In genomic region chr19:55542461-55542860, GRCm38 (mm10) we compare ENCODE assay signal across 11 mouse cellular contexts.
DNase-seq lines count a peak whose midpoint lies in the region; ATAC-seq lines count a peak whose summit lies in the region.
"Had no signal": no experiment of that assay in that cellular context is flagged by ENCODE, and none has a peak within 500 bp of the region (broad histone marks: within the 10 kb centered on the region; RNA-seq: fewer than 3 reads in every experiment).

No protein-coding gene starts in this region.

- H3K4me2 ChIP-seq in midbrain, embryonic 13.5 days (replicated peaks), result no peak overlapping the region
- H3K4me2 ChIP-seq in midbrain, embryonic 14.5 days (ENCODE audit: low read length), result no peak overlapping the region
- no peak overlapping the region for H3K4me2 ChIP-seq in embryonic facial prominence, embryonic 15.5 days (replicated peaks)
- no peak overlapping the region for H3K4me2 ChIP-seq in liver, embryonic 11.5 days
- H3K4me2 ChIP-seq: forebrain, embryonic 15.5 days; hindbrain, embryonic 15.5 days; liver, embryonic 15.5 days had no signal

- peaks cover 14% of the 10 kb centered on the region for H3K4me1 ChIP-seq in midbrain, embryonic 13.5 days (replicated peaks)
- peaks cover 4% of the 10 kb centered on the region for H3K4me1 ChIP-seq in midbrain, embryonic 14.5 days (ENCODE audit: control insufficient read depth, insufficient read depth, low read length)
- H3K4me1 ChIP-seq in embryonic facial prominence, embryonic 15.5 days, result peaks cover 9% of the 10 kb centered on the region; the same call in 1 of the 2 replicates
- H3K4me1 ChIP-seq in liver, embryonic 11.5 days (replicated peaks; ENCODE audit: control insufficient read depth, insufficient read depth, low read length), result peaks cover 5% of the 10 kb centered on the region; the same call in 1 of the 2 replicates
- H3K4me1 ChIP-seq in forebrain, embryonic 10.5 days, result peaks cover 30% of the 10 kb centered on the region

- no peak for DNase-seq in midbrain, embryonic 14.5 days
- DNase-seq in NIH3T3 (ENCODE audit: low read depth), result peak; percentile 90
- peak; percentile 41 for DNase-seq in skeletal muscle tissue, adult 2 months (ENCODE audit: low read depth, low spot score)
- DNase-seq in liver, embryonic 11.5 days (ENCODE audit: low spot score), result no peak
- no peak for DNase-seq in forebrain, embryonic 10.5 days (ENCODE audit: extremely low spot score, low spot score)
- DNase-seq: cerebellum, postnatal 10 days had no signal

- no peak overlapping the region for H3K4me3 ChIP-seq in midbrain, embryonic 13.5 days (replicated peaks)
- H3K4me3 ChIP-seq in midbrain, embryonic 14.5 days (replicated peaks; ENCODE audit: low read depth, low read length), result no peak overlapping the region
- no peak overlapping the region for H3K4me3 ChIP-seq in embryonic facial prominence, embryonic 15.5 days (replicated peaks)
- no peak overlapping the region for H3K4me3 ChIP-seq in liver, embryonic 11.5 days (ENCODE audit: low read depth, low read length)
- H3K4me3 ChIP-seq in forebrain, embryonic 10.5 days, result no peak overlapping the region
- H3K4me3 ChIP-seq: forebrain, embryonic 15.5 days; hindbrain, embryonic 15.5 days; liver, embryonic 15.5 days had no signal

- no peaks in the 10 kb centered on the region for H3K36me3 ChIP-seq in midbrain, embryonic 13.5 days
- H3K36me3 ChIP-seq in midbrain, embryonic 14.5 days (ENCODE audit: control insufficient read depth, insufficient read depth, low read length), result no peaks in the 10 kb centered on the region
- H3K36me3 ChIP-seq in embryonic facial prominence, embryonic 15.5 days, result no peaks in the 10 kb centered on the region
- H3K36me3 ChIP-seq in liver, embryonic 11.5 days (ENCODE audit: control insufficient read depth, insufficient read depth, low read length), result no peaks in the 10 kb centered on the region
- H3K36me3 ChIP-seq in forebrain, embryonic 10.5 days (replicated peaks), result no peaks in the 10 kb centered on the region
- H3K36me3 ChIP-seq: forebrain, embryonic 15.5 days; hindbrain, embryonic 15.5 days; liver, embryonic 15.5 days had no signal

- 0 out of 2 replicates have a peak overlapping the region, but pooled peaks have one; percentile 20 for H3K27ac ChIP-seq in midbrain, embryonic 13.5 days
- H3K27ac ChIP-seq in midbrain, embryonic 14.5 days (replicated peaks; ENCODE audit: low read depth, low read length), result no peak overlapping the region
- H3K27ac ChIP-seq in embryonic facial prominence, embryonic 15.5 days (replicated peaks), result peak overlapping the region; percentile 53; the same call in 1 of the 2 replicates
- H3K27ac ChIP-seq in liver, embryonic 11.5 days (ENCODE audit: low read depth, low read length), result no peak overlapping the region
- H3K27ac ChIP-seq in forebrain, embryonic 10.5 days, result no peak overlapping the region
- H3K27ac ChIP-seq: forebrain, embryonic 15.5 days; hindbrain, embryonic 15.5 days; liver, embryonic 15.5 days had no signal

- WGBS in midbrain, embryonic 13.5 days, result 85% methylated on average over 6 of the region's 6 CpGs
- 87% methylated on average over 6 of the region's 6 CpGs for WGBS in midbrain, embryonic 14.5 days
- WGBS in embryonic facial prominence, embryonic 15.5 days, result 43% methylated on average over 6 of the region's 6 CpGs
- WGBS in liver, embryonic 11.5 days, result 73% methylated on average over 6 of the region's 6 CpGs
- 87% methylated on average over 6 of the region's 6 CpGs for WGBS in forebrain, embryonic 10.5 days

- no peak for ATAC-seq in midbrain, embryonic 13.5 days
- no peak for ATAC-seq in midbrain, embryonic 14.5 days (ENCODE audit: low FRiP score, low TSS enrichment)
- no peak; the same call in 1 of the 2 replicates for ATAC-seq in embryonic facial prominence, embryonic 15.5 days (ENCODE audit: insufficient number of reproducible peaks, low FRiP score, low TSS enrichment, low read depth)
- ATAC-seq in liver, embryonic 11.5 days (replicated peaks; ENCODE audit: low FRiP score), result no peak

- H3K27me3 ChIP-seq in midbrain, embryonic 13.5 days, result peaks cover under 1% of the 10 kb centered on the region
- H3K27me3 ChIP-seq in midbrain, embryonic 14.5 days (ENCODE audit: control insufficient read depth, insufficient read depth, low read length), result no peaks in the 10 kb centered on the region
- no peaks in the 10 kb centered on the region for H3K27me3 ChIP-seq in embryonic facial prominence, embryonic 15.5 days
- no peaks in the 10 kb centered on the region for H3K27me3 ChIP-seq in liver, embryonic 11.5 days (replicated peaks; ENCODE audit: control insufficient read depth, insufficient read depth, low read length)
- H3K27me3 ChIP-seq in forebrain, embryonic 10.5 days (ENCODE audit: poor library complexity, severe bottlenecking), result peaks cover 71% of the 10 kb centered on the region
- H3K27me3 ChIP-seq: liver, embryonic 15.5 days had no signal

- H3K9ac ChIP-seq in midbrain, embryonic 13.5 days (replicated peaks), result no peak overlapping the region
- H3K9ac ChIP-seq in midbrain, embryonic 14.5 days (replicated peaks; ENCODE audit: low read length), result no peak overlapping the region
- H3K9ac ChIP-seq in embryonic facial prominence, embryonic 15.5 days, result no peak overlapping the region
- H3K9ac ChIP-seq in liver, embryonic 11.5 days (ENCODE audit: low read depth, low read length), result no peak overlapping the region
- H3K9ac ChIP-seq: forebrain, embryonic 15.5 days; hindbrain, embryonic 15.5 days; liver, embryonic 15.5 days had no signal

- no peaks in the 10 kb centered on the region for H3K9me3 ChIP-seq in midbrain, embryonic 13.5 days
- no peaks in the 10 kb centered on the region for H3K9me3 ChIP-seq in midbrain, embryonic 14.5 days (ENCODE audit: control insufficient read depth, low read length)
- no peaks in the 10 kb centered on the region for H3K9me3 ChIP-seq in embryonic facial prominence, embryonic 15.5 days (replicated peaks)
- no peaks in the 10 kb centered on the region for H3K9me3 ChIP-seq in liver, embryonic 11.5 days (ENCODE audit: control insufficient read depth, low read length)
- no peaks in the 10 kb centered on the region for H3K9me3 ChIP-seq in forebrain, embryonic 10.5 days
- H3K9me3 ChIP-seq: forebrain, embryonic 15.5 days; hindbrain, embryonic 15.5 days; liver, embryonic 15.5 days had no signal

Comparison
In these comparisons a context has a peak if more than half of its experiments do, and no peak if none do; other contexts are left out.
1. H3K27ac ChIP-seq: peak in midbrain, embryonic 13.5 days (single experiment) and embryonic facial prominence, embryonic 15.5 days (single experiment); none in midbrain, embryonic 14.5 days (single experiment), liver, embryonic 11.5 days (single experiment) and forebrain, embryonic 10.5 days (single experiment).
2. DNase-seq: peak in NIH3T3 (single experiment) and skeletal muscle tissue, adult 2 months (single experiment); none in midbrain, embryonic 14.5 days (single experiment), liver, embryonic 11.5 days (single experiment) and forebrain, embryonic 10.5 days (single experiment).